Mouse (Mus musculus) liver, embryonic 14.5 days (tissue): Measurements from ENCODE around the gene Zfp146. TPM values are rescaled to one million over a fixed set of nuclear protein-coding genes. Genes with fewer than 3 reads are reported as not detected.

Experiments
- ATAC-seq: fragments of 200-750 bp; cut with Nextera tagmentation; 2 replicates; pipeline ENCODE4 v1.8.0; 2017; ENCODE audit warnings: moderate number of reproducible peaks, mild to moderate bottlenecking, moderate library complexity; ENCODE audit not compliant: insufficient read depth
- DNase-seq, 3 experiments: peaks; one replicate each; pipeline ENCODE4 v3.0.0-alpha.2; 2012 to 2013; ENCODE audit warnings: low read depth in 3 of 3, low spot score in 3 of 3
- H3K27ac ChIP-seq: fragments of 300-500 bp; sonication (generic); 2 replicates; pipeline ENCODE4 v1.5.1; 2014; ENCODE audit warnings: moderate library complexity, mild to moderate bottlenecking, control low read depth, inconsistent platforms
- H3K27me3 ChIP-seq: fragments of 300-500 bp; sonication (generic); 2 replicates; pipeline ENCODE4 v1.6.1; 2014; ENCODE audit warnings: mild to moderate bottlenecking, low read length, moderate library complexity; ENCODE audit not compliant: control insufficient read depth, insufficient read depth
- H3K36me3 ChIP-seq: fragments of 300-500 bp; sonication (generic); replicated peaks from 2 replicates; pipeline ENCODE4 v1.6.1; 2014; ENCODE audit warnings: low read depth; ENCODE audit not compliant: control insufficient read depth, insufficient read depth
- H3K4me1 ChIP-seq, 2 experiments: fragments of 200-500 bp in 1 of 2; fragments of 300-500 bp in 1 of 2; sonication (generic) in 1 of 2; replicated peaks; 2 replicates each; pipeline ENCODE4 v1.6.1; 2012 to 2014; ENCODE audit warnings: antibody characterized with exemption in 1 of 2, inconsistent platforms in 1 of 2, low read length in 1 of 2; ENCODE audit not compliant: control insufficient read depth in 2 of 2, insufficient read depth in 2 of 2
- H3K4me2 ChIP-seq: fragments of 300-500 bp; sonication (generic); 2 replicates; pipeline ENCODE4 v1.6.1; 2014; ENCODE audit warnings: low read depth, mild to moderate bottlenecking, control low read depth, moderate library complexity
- H3K4me3 ChIP-seq, 2 experiments: fragments of 200-500 bp in 1 of 2; fragments of 300-500 bp in 1 of 2; sonication (generic) in 1 of 2; 2 replicates each; pipeline ENCODE4 v1.5.1; 2012 to 2014; ENCODE audit warnings: low read depth in 2 of 2, low read length in 2 of 2, mild to moderate bottlenecking in 2 of 2, control low read depth in 1 of 2, inconsistent platforms in 1 of 2, moderate library complexity in 1 of 2; ENCODE audit not compliant: insufficient read depth in 1 of 2
- H3K9ac ChIP-seq: fragments of 300-500 bp; sonication (generic); replicated peaks from 2 replicates; pipeline ENCODE4 v1.6.1; 2014; ENCODE audit warnings: mild to moderate bottlenecking, control low read depth, moderate library complexity
- H3K9me3 ChIP-seq: fragments of 300-500 bp; sonication (generic); 2 replicates; pipeline ENCODE4 v1.6.1; 2016; ENCODE audit warnings: low read length, mixed read lengths; ENCODE audit not compliant: control insufficient read depth
- CTCF ChIP-seq: IDR thresholded peaks from 2 replicates; pipeline ENCODE4 v1.5.1; 2016; ENCODE audit warnings: antibody characterized with exemption, low read depth, control low read depth
- EP300 ChIP-seq: IDR thresholded peaks from 2 replicates; pipeline ENCODE4 v1.6.1; 2016; ENCODE audit warnings: antibody characterized with exemption, low read depth
- WGBS: fragments of 180-500 bp; shearing (Covaris S2); extraction: QIAGEN DNeasy Blood & Tissue Kit; methylation state at CpG from one replicate; pipeline ENCODE4 v1.1.7; 2014; ENCODE audit not compliant: insufficient replicate concordance; 5-methylcytosine and 5-hydroxymethylcytosine counted together
- polyA plus RNA-seq, 2 experiments: library from polyadenylated mRNA; depleted of rRNA in 1 of 2; stranded (reverse) in 1 of 2; unstranded in 1 of 2; fragments of >200 nt; fragmentation: Nextera tagmentation in 1 of 2; extraction: Ambion mirVana in 1 of 2; gene quantifications; 2 replicates each; pipeline versions ENCODE4 v1.2.1 to v1.2.3; 2012 to 2014

The Zfp146 gene
- polyA plus RNA-seq, 2 experiments = 4.4 to 20.8 TPM

DNA sequence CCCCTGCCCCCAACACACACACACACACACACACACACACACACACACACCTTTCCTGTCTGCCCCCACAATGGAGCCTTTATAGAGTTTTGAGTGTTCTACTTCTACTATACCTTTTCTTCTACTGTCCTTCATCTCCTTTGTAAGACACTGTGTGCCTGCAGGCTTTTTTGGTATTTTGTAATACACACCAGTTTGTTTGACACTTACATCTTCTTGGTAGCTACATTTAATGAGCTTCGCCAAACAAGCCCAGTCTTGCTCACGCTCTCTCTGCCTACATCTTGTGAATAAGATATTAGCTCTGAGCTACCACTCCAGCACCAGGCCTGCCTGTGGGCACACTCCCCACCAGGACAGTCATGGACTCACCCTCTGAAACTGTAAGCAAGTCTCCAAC is 4.8 kb downstream of the Zfp146 start:
- no peaks in the 10 kb centered on the region for H3K27me3 ChIP-seq
- DNase-seq = no peak
- ATAC-seq = no peak
- H3K27ac ChIP-seq = no peak overlapping the region
- TF ChIP-seq CTCF = no peak
- no peak for TF ChIP-seq EP300
- H3K4me2 ChIP-seq = no peak overlapping the region
- H3K9me3 ChIP-seq = peaks cover 15% of the 10 kb centered on the region
- H3K4me3 ChIP-seq = no peak overlapping the region
- H3K9ac ChIP-seq = no peak overlapping the region
- H3K36me3 ChIP-seq = peaks cover 39% of the 10 kb centered on the region
- peaks cover 5 to 10% of the 10 kb centered on the region in 2 experiments; a peak in 3 of 4 replicates for H3K4me1 ChIP-seq
- 92% methylated on average over 2 of the region's 2 CpGs for WGBS

DNA sequence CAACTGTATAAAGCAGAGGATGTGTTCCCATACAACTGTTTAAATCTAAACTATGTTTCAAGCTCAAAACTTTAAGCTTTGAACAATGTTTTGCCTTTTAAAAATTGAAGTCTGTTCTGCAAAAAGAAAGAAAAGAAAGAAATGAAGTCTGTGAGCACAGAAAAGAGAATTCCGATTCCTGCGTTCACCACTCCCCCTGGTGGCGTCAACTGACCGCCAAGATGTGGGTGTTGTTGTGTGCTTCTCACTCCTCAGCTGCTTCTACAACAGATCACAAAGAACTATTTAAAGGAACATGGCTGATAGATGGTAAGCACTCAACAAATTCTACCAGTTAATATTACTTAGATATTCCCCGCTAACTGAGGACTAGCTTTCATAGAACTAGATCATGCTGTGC is 6.4 kb downstream of the Zfp146 start:
- peak; percentile 16; the same call in 1 of the 2 replicates for TF ChIP-seq CTCF
- TF ChIP-seq EP300 = no peak

DNA sequence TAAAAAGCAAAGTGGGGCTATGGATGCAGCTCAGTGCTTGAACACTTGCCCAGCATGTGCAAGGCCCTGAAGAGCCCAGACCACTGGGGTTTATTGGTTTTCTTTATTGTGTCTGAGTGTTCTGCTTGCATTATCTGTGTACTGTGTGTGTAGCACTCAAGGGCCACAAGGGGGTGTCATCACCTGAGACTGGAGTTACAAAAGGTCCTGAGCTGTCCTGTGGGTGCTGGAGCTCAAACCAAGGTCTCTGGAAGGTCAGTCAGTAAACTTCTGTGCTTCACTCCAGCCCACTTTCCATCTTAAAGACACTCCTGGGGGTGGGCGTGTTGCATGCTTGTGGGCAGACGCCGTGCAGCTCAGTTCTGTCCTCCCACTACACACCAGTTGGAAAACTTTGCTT is 14.0 kb downstream of the Zfp146 start:
- H3K4me1 ChIP-seq = no peaks in the 10 kb centered on the region
- H3K9ac ChIP-seq = no peak overlapping the region
- no peak for ATAC-seq
- 82% methylated on average over 3 of the region's 3 CpGs for WGBS
- no peak for DNase-seq
- no peak overlapping the region for H3K27ac ChIP-seq
- H3K4me2 ChIP-seq = no peak overlapping the region
- peaks cover 22% of the 10 kb centered on the region for H3K36me3 ChIP-seq
- no peaks in the 10 kb centered on the region for H3K27me3 ChIP-seq
- H3K4me3 ChIP-seq = no peak overlapping the region
- peaks cover 29% of the 10 kb centered on the region for H3K9me3 ChIP-seq
- TF ChIP-seq CTCF (peak; percentile 10; the same call in 1 of the 2 replicates), EP300 (no peak)

More for the DNA sequence above, 6.4 kb downstream of the Zfp146 start:
- DNase-seq (no peak), ATAC-seq (no peak)
- WGBS = 90% methylated on average over 5 of the region's 5 CpGs
- Histone ChIP-seq H3K4me1 (peaks cover 3 to 5% of the 10 kb centered on the region in 2 experiments; a peak in 3 of 4 replicates), H3K36me3 (peaks cover 50% of the 10 kb centered on the region), H3K9ac (no peak overlapping the region), H3K27ac (no peak overlapping the region), H3K4me2 (no peak overlapping the region), H3K9me3 (peaks cover 15% of the 10 kb centered on the region), H3K4me3 (no peak overlapping the region), H3K27me3 (no peaks in the 10 kb centered on the region)

DNA sequence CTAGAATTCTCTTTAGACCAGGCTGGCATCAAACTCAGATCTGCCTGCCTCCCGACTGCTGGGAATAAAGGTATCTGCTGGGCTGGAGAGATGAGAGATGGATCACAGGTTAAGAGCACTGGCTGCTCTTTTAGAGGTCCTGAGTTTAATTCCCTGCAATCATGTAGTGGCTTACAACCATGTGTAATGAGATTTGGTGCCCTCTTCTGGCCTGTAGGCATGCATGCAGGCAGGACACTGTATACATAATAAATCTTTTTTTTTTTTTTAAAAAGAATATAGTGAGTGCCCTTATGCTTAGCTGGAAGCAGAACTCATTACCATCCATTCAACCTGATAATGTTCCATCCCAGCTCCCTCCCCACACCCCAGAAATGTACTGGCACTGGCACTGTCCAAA is 15.5 kb downstream of the Zfp146 start:
- no peak for ATAC-seq
- H3K36me3 ChIP-seq = peaks cover 11% of the 10 kb centered on the region

DNA sequence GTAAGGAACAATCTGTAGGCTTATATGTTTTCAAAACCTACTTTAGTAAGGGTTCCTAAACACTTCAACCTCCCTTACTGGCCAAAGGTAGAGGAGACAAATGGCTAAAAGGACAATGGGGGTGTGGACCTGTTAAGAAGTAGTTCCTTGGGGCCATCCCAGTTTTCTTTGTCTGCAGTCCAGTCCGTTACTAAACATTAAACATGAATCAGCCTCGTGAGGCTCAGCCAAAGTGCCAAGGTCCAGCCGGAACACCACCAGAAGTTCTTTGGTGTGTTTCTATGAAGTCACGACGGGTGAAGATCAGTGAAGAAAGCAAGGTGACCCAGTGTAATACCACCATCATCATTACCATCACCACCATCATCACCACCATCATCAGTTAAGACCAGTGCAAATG is 22.5 kb downstream of the Zfp146 start:
- Histone ChIP-seq H3K9ac (no peak overlapping the region), H3K9me3 (peaks cover 18% of the 10 kb centered on the region), H3K4me1 (no peaks in the 10 kb centered on the region; a peak in 1 of 4 replicates), H3K27me3 (no peaks in the 10 kb centered on the region), H3K27ac (no peak overlapping the region), H3K4me2 (no peak overlapping the region), H3K4me3 (no peak overlapping the region), H3K36me3 (no peaks in the 10 kb centered on the region; the same call in 1 of the 2 replicates)
- ATAC-seq = no peak
- TF ChIP-seq CTCF (no peak), EP300 (no peak)
- DNase-seq = no peak
- 80% methylated on average over 5 of the region's 5 CpGs for WGBS

More for the DNA sequence above, 15.5 kb downstream of the Zfp146 start:
- Histone ChIP-seq H3K27ac (no peak overlapping the region), H3K9ac (no peak overlapping the region), H3K4me1 (no peaks in the 10 kb centered on the region), H3K27me3 (no peaks in the 10 kb centered on the region), H3K4me2 (no peak overlapping the region), H3K4me3 (no peak overlapping the region), H3K9me3 (peaks cover 35% of the 10 kb centered on the region)
- DNase-seq = no peak
- TF ChIP-seq CTCF (peak; percentile 33; the same call in 1 of the 2 replicates), EP300 (no peak)
- WGBS = 81% methylated on average over 1 of the region's 1 CpGs
